In genomic region chr3:100682841-100683240, GRCm38 (mm10) we compare ENCODE assay signal across 7 mouse cellular contexts. TPM values are rescaled to one million over a fixed set of nuclear protein-coding genes. Genes with fewer than 3 reads are reported as not detected.
DNase-seq lines count a peak whose midpoint lies in the region; ATAC-seq and TF ChIP-seq lines count a peak whose summit lies in the region.

No protein-coding gene starts in this region.

- no peak overlapping the region for H3K27ac ChIP-seq in testis, adult 2 months (ENCODE audit: control insufficient read depth, insufficient read depth, low read depth, low read length)
- H3K27ac ChIP-seq in forebrain, embryonic 11.5 days (ENCODE audit: low read depth, low read length) = no peak overlapping the region
- H3K27ac ChIP-seq in limb, embryonic 13.5 days = no peak overlapping the region
- no peak overlapping the region for H3K27ac ChIP-seq in stomach, embryonic 16.5 days (ENCODE audit: low read length)

- TF ChIP-seq POLR2A in testis, adult 2 months (IDR thresholded peaks at IDR 0.05; ENCODE audit: control insufficient read depth, low read depth, low read length) = no peak

- no peak for TF ChIP-seq CTCF in testis, adult 2 months (IDR thresholded peaks at IDR 0.05; ENCODE audit: control insufficient read depth, insufficient read depth, insufficient replicate concordance, low read depth, low read length)

- no peak for DNase-seq in testis, postnatal 14 days (ENCODE audit: low spot score)
- no peak for DNase-seq in forebrain, embryonic 11.5 days (ENCODE audit: low spot score)
- DNase-seq in spleen, postnatal 36 days (ENCODE audit: low spot score in 2 of 2) = no peak

- no peaks in the 10 kb centered on the region for H3K9me3 ChIP-seq in forebrain, embryonic 11.5 days (ENCODE audit: control insufficient read depth, low read length)
- no peaks in the 10 kb centered on the region for H3K9me3 ChIP-seq in limb, embryonic 13.5 days
- no peaks in the 10 kb centered on the region for H3K9me3 ChIP-seq in stomach, embryonic 16.5 days (replicated peaks; ENCODE audit: control insufficient read depth, low read length)

- H3K9ac ChIP-seq in forebrain, embryonic 11.5 days (ENCODE audit: low read length) = peak overlapping the region; percentile 23; the same call in 1 of the 2 replicates
- peak overlapping the region; percentile 67 for H3K9ac ChIP-seq in limb, embryonic 13.5 days
- H3K9ac ChIP-seq in stomach, embryonic 16.5 days (ENCODE audit: low read length) = peak overlapping the region; percentile 43

- peak overlapping the region; percentile 60 for H3K4me3 ChIP-seq in testis, adult 2 months (ENCODE audit: control insufficient read depth, low read depth, low read length)
- peak overlapping the region; percentile 23 for H3K4me3 ChIP-seq in forebrain, embryonic 11.5 days (ENCODE audit: low read depth, low read length)
- peak overlapping the region; percentile 85 for H3K4me3 ChIP-seq in limb, embryonic 13.5 days
- H3K4me3 ChIP-seq in stomach, embryonic 16.5 days (replicated peaks; ENCODE audit: low read length) = peak overlapping the region; percentile 43

- ATAC-seq in forebrain, embryonic 11.5 days (replicated peaks; ENCODE audit: low FRiP score) = no peak
- no peak for ATAC-seq in limb, embryonic 13.5 days (ENCODE audit: low FRiP score, low read depth)
- no peak for ATAC-seq in stomach, embryonic 16.5 days (ENCODE audit: insufficient read depth, low FRiP score)
- no peak for ATAC-seq in megakaryocyte progenitor cell, adult 5-6 weeks (replicated peaks; ENCODE audit: poor library complexity)

- WGBS in forebrain, embryonic 11.5 days = 23% methylated on average over 3 of the region's 3 CpGs
- 12% methylated on average over 3 of the region's 3 CpGs for WGBS in limb, embryonic 13.5 days
- 15% methylated on average over 3 of the region's 3 CpGs for WGBS in stomach, embryonic 16.5 days

- H3K4me1 ChIP-seq in testis, adult 2 months (ENCODE audit: control insufficient read depth, insufficient read depth, low read length) = peaks cover 8% of the 10 kb centered on the region
- peaks cover 3% of the 10 kb centered on the region; the same call in 1 of the 2 replicates for H3K4me1 ChIP-seq in forebrain, embryonic 11.5 days (replicated peaks; ENCODE audit: control insufficient read depth, insufficient read depth, low read length)
- peaks cover 45% of the 10 kb centered on the region for H3K4me1 ChIP-seq in limb, embryonic 13.5 days
- H3K4me1 ChIP-seq in stomach, embryonic 16.5 days (ENCODE audit: control insufficient read depth, insufficient read depth, low read length) = peaks cover 26% of the 10 kb centered on the region

- H3K4me2 ChIP-seq in forebrain, embryonic 11.5 days (ENCODE audit: low read depth, low read length, severe bottlenecking) = peak overlapping the region; percentile 51
- H3K4me2 ChIP-seq in limb, embryonic 13.5 days (replicated peaks) = peak overlapping the region; percentile 93
- peak overlapping the region; percentile 93 for H3K4me2 ChIP-seq in stomach, embryonic 16.5 days (ENCODE audit: low read depth, low read length)

- H3K36me3 ChIP-seq in testis, adult 2 months (ENCODE audit: control insufficient read depth, insufficient read depth, low read length) = no peaks in the 10 kb centered on the region
- no peaks in the 10 kb centered on the region for H3K36me3 ChIP-seq in forebrain, embryonic 11.5 days (ENCODE audit: control insufficient read depth, insufficient read depth, low read length)
- no peaks in the 10 kb centered on the region for H3K36me3 ChIP-seq in limb, embryonic 13.5 days
- H3K36me3 ChIP-seq in stomach, embryonic 16.5 days (ENCODE audit: control insufficient read depth, insufficient read depth, low read length) = no peaks in the 10 kb centered on the region

- H3K27me3 ChIP-seq in testis, adult 2 months (ENCODE audit: control insufficient read depth, insufficient read depth, low read length) = no peaks in the 10 kb centered on the region
- H3K27me3 ChIP-seq in forebrain, embryonic 11.5 days (ENCODE audit: control insufficient read depth, insufficient read depth, low read length) = no peaks in the 10 kb centered on the region
- H3K27me3 ChIP-seq in limb, embryonic 13.5 days = no peaks in the 10 kb centered on the region
- no peaks in the 10 kb centered on the region for H3K27me3 ChIP-seq in stomach, embryonic 16.5 days (ENCODE audit: control insufficient read depth, insufficient read depth, low read length)

RNA-seq across cellular contexts. Expression of gene Man1a2, which starts 2.5 kb away (rescaled TPM):
- polyA plus RNA-seq in testis, adult 2 months (2012; rRNA removed) = 9.8 and 12.0 TPM in 2 replicates
- 61.4 and 65.1 TPM in 2 replicates for polyA plus RNA-seq in forebrain, embryonic 11.5 days (2014; fragmentation: Nextera tagmentation; extraction: Ambion mirVana)
- 70.0 and 73.1 TPM in 2 replicates for polyA plus RNA-seq in limb, embryonic 13.5 days (2015; fragmentation: Nextera tagmentation; extraction: Ambion mirVana)
- polyA plus RNA-seq in stomach, embryonic 16.5 days (2015; fragmentation: Nextera tagmentation; extraction: Ambion mirVana) = 41.6 and 43.4 TPM in 2 replicates
- total RNA-seq in megakaryocyte progenitor cell, adult 5-6 weeks (2015) = 19.3 and 19.4 TPM in 2 replicates
- 56.8 and 84.3 TPM in 2 replicates for total RNA-seq in megakaryocyte progenitor cell, adult 5-6 weeks (2017)

Comparison
In these comparisons a context has a peak if more than half of its experiments do, and no peak if none do; other contexts are left out.
1. H3K4me3 ChIP-seq: peak in every context shown above with its lines; median percentile 85 in limb, embryonic 13.5 days; 60 in testis, adult 2 months; 43 in stomach, embryonic 16.5 days; 23 in forebrain, embryonic 11.5 days.